Mouse (Mus musculus) telencephalon, adult 2 months (tissue): Measurements from ENCODE around the gene Cryaa.

Experiments used
- DNase-seq: peaks from one replicate; pipeline ENCODE4 v3.0.0-alpha.2; 2011; ENCODE audit warnings: low read depth, low spot score

Gene Cryaa

GRCm38 (mm10) chr17:31710455-31710854 lies 32.8 kb downstream of the Cryaa start:
- DNase-seq: no peak

GRCm38 (mm10) chr17:31713709-31714108 lies 36.1 kb downstream of the Cryaa start:
- DNase-seq: no peak

GRCm38 (mm10) chr17:31714125-31714524 lies 36.5 kb downstream of the Cryaa start:
- no peak for DNase-seq

- DNase-seq: no peak
Measured at GRCm38 (mm10) chr17:31715006-31715405, 37.4 kb downstream of the Cryaa start.

GRCm38 (mm10) chr17:31721637-31722036 lies 44.0 kb downstream of the Cryaa start:
- DNase-seq: no peak

GRCm38 (mm10) chr17:31725366-31725765 lies 47.8 kb downstream of the Cryaa start:
- DNase-seq: no peak

GRCm38 (mm10) chr17:31726216-31726615 lies 48.6 kb downstream of the Cryaa start:
- DNase-seq: no peak

- DNase-seq: no peak
Measured at GRCm38 (mm10) chr17:31727230-31727629, 49.6 kb downstream of the Cryaa start.

- no peak for DNase-seq
Measured at GRCm38 (mm10) chr17:31728043-31728442, 50.4 kb downstream of the Cryaa start.

GRCm38 (mm10) chr17:31728968-31729501 lies 51.4 kb downstream of the Cryaa start:
- no peak for DNase-seq

GRCm38 (mm10) chr17:31731038-31731437 lies 53.4 kb downstream of the Cryaa start:
- DNase-seq: no peak
